Mouse (Mus musculus): ENCODE measurements around the gene Lrrc25. TPM values are rescaled to one million over a fixed set of nuclear protein-coding genes. Genes with fewer than 3 reads are reported as not detected.
A peak's percentile ranks its signal among the peaks of the same experiment; 100 is the strongest.

Lrrc25 gene
- polyA plus RNA-seq, 1 experiment from 2014 or later, result 1.4 TPM

- 3% methylated on average over 26 of the region's 26 CpGs for WGBS
- Histone ChIP-seq H3K4me3 (peak within 1 kb of the TSS; percentile 85), H3K9me3 (replicated peaks) (no peaks in the 10 kb centered on the region), H3K9ac (peak within 1 kb of the TSS; percentile 88), H3K36me3 (no peaks in the 10 kb centered on the region), H3K4me1 (replicated peaks) (peaks cover 55% of the 10 kb centered on the region), H3K4me2 (peak within 1 kb of the TSS; percentile 96), H3K27me3 (no peaks in the 10 kb centered on the region), H3K27ac (peak within 1 kb of the TSS; percentile 93)
- 0 out of 2 replicates have a peak, but pooled peaks have one; percentile 0 for ATAC-seq (replicated peaks; ENCODE audit: insufficient number of reproducible peaks, insufficient read depth, low FRiP score, low read depth)
These were observed 7.1 kb upstream of the Lrrc25 start, which contains the start of gene Ssbp4 for GRCm38 (mm10) chr8:70608749-70609367. TSS of gene Ssbp4 (minus strand) at chr8:70608872.

GRCm38 (mm10) chr8:70609368-70609848 lies 6.5 kb upstream of the Lrrc25 start:
- 1% methylated on average over 39 of the region's 39 CpGs for WGBS
- H3K4me2 ChIP-seq, result peak overlapping the region; percentile 96
- H3K4me3 ChIP-seq, result peak overlapping the region; percentile 85
- H3K27me3 ChIP-seq, result no peaks in the 10 kb centered on the region
- peaks cover 55% of the 10 kb centered on the region for H3K4me1 ChIP-seq (replicated peaks)
- peak; percentile 71 for ATAC-seq (replicated peaks; ENCODE audit: insufficient number of reproducible peaks, insufficient read depth, low FRiP score, low read depth)
- no peaks in the 10 kb centered on the region for H3K9me3 ChIP-seq (replicated peaks)
- H3K27ac ChIP-seq, result peak overlapping the region; percentile 93
- H3K9ac ChIP-seq, result peak overlapping the region; percentile 55
- no peaks in the 10 kb centered on the region for H3K36me3 ChIP-seq

GRCm38 (mm10) chr8:70609849-70610795 lies 5.8 kb upstream of the Lrrc25 start:
- Histone ChIP-seq H3K27ac (peak overlapping the region; percentile 93), H3K4me1 (replicated peaks) (peaks cover 55% of the 10 kb centered on the region), H3K4me3 (peak overlapping the region; percentile 85), H3K4me2 (peak overlapping the region; percentile 96), H3K9me3 (replicated peaks) (no peaks in the 10 kb centered on the region), H3K27me3 (no peaks in the 10 kb centered on the region), H3K9ac (peak overlapping the region; percentile 55), H3K36me3 (no peaks in the 10 kb centered on the region)
- under 1% methylated on average over 43 of the region's 45 CpGs for WGBS
- peak; percentile 70 for ATAC-seq (replicated peaks; ENCODE audit: insufficient number of reproducible peaks, insufficient read depth, low FRiP score, low read depth)

GRCm38 (mm10) chr8:70610796-70611771 lies 4.9 kb upstream of the Lrrc25 start:
- peak overlapping the region; percentile 93 for H3K27ac ChIP-seq
- H3K9me3 ChIP-seq (replicated peaks), result no peaks in the 10 kb centered on the region
- peak overlapping the region; percentile 96 for H3K4me2 ChIP-seq
- WGBS, result under 1% methylated on average over 54 of the region's 54 CpGs
- no peaks in the 10 kb centered on the region for H3K27me3 ChIP-seq
- H3K4me1 ChIP-seq (replicated peaks), result peaks cover 53% of the 10 kb centered on the region
- no peak for ATAC-seq (replicated peaks; ENCODE audit: insufficient number of reproducible peaks, insufficient read depth, low FRiP score, low read depth)
- H3K36me3 ChIP-seq, result no peaks in the 10 kb centered on the region
- H3K9ac ChIP-seq, result peak overlapping the region; percentile 55
- H3K4me3 ChIP-seq, result peak overlapping the region; percentile 85

GRCm38 (mm10) chr8:70611849-70612248 lies 4.1 kb upstream of the Lrrc25 start:
- Histone ChIP-seq H3K27me3 (no peaks in the 10 kb centered on the region), H3K9ac (peak overlapping the region; percentile 55; the same call in 1 of the 2 replicates), H3K4me2 (peak overlapping the region; percentile 96), H3K36me3 (no peaks in the 10 kb centered on the region), H3K27ac (peak overlapping the region; percentile 93), H3K4me3 (peak overlapping the region; percentile 85), H3K9me3 (replicated peaks) (no peaks in the 10 kb centered on the region), H3K4me1 (replicated peaks) (peaks cover 46% of the 10 kb centered on the region)
- 2% methylated on average over 6 of the region's 6 CpGs for WGBS
- ATAC-seq (replicated peaks; ENCODE audit: insufficient number of reproducible peaks, insufficient read depth, low FRiP score, low read depth), result no peak

GRCm38 (mm10) chr8:70613763-70614162 lies 2.2 kb upstream of the Lrrc25 start:
- H3K4me3 ChIP-seq, result no peak overlapping the region
- no peak overlapping the region for H3K9ac ChIP-seq
- ATAC-seq (replicated peaks; ENCODE audit: insufficient number of reproducible peaks, insufficient read depth, low FRiP score, low read depth), result no peak
- WGBS, result 16% methylated on average over 1 of the region's 1 CpGs
- peaks cover 26% of the 10 kb centered on the region for H3K4me1 ChIP-seq (replicated peaks)
- H3K9me3 ChIP-seq (replicated peaks), result no peaks in the 10 kb centered on the region
- 0 out of 2 replicates have a peak, but pooled peaks cover 3% of the 10 kb centered on the region for H3K27me3 ChIP-seq
- H3K4me2 ChIP-seq, result no peak overlapping the region
- H3K36me3 ChIP-seq, result no peaks in the 10 kb centered on the region
- H3K27ac ChIP-seq, result no peak overlapping the region

GRCm38 (mm10) chr8:70614469-70614868 lies 1.5 kb upstream of the Lrrc25 start:
- peaks cover 19% of the 10 kb centered on the region for H3K4me1 ChIP-seq (replicated peaks)
- H3K27ac ChIP-seq, result no peak overlapping the region
- no peak for ATAC-seq (replicated peaks; ENCODE audit: insufficient number of reproducible peaks, insufficient read depth, low FRiP score, low read depth)
- H3K4me3 ChIP-seq, result no peak overlapping the region
- no peaks in the 10 kb centered on the region for H3K9me3 ChIP-seq (replicated peaks)
- 0 out of 2 replicates have a peak, but pooled peaks cover 3% of the 10 kb centered on the region for H3K27me3 ChIP-seq
- H3K4me2 ChIP-seq, result no peak overlapping the region
- H3K9ac ChIP-seq, result no peak overlapping the region
- no peaks in the 10 kb centered on the region for H3K36me3 ChIP-seq
- WGBS, result 66% methylated on average over 5 of the region's 5 CpGs

GRCm38 (mm10) chr8:70615281-70615680 lies 674 bp upstream of the Lrrc25 start:
- H3K36me3 ChIP-seq, result no peaks in the 10 kb centered on the region
- H3K9ac ChIP-seq, result no peak overlapping the region
- no peaks in the 10 kb centered on the region for H3K9me3 ChIP-seq (replicated peaks)
- WGBS, result 72% methylated on average over 8 of the region's 8 CpGs
- ATAC-seq (replicated peaks; ENCODE audit: insufficient number of reproducible peaks, insufficient read depth, low FRiP score, low read depth), result no peak
- no peak overlapping the region for H3K27ac ChIP-seq
- peaks cover 15% of the 10 kb centered on the region for H3K4me1 ChIP-seq (replicated peaks)
- no peak overlapping the region for H3K4me3 ChIP-seq
- H3K4me2 ChIP-seq, result no peak overlapping the region
- peaks cover 3% of the 10 kb centered on the region; the same call in 1 of the 2 replicates for H3K27me3 ChIP-seq

GRCm38 (mm10) chr8:70616645-70617044 lies 690 bp downstream of the Lrrc25 start:
- Histone ChIP-seq H3K4me1 (replicated peaks) (peaks cover 2% of the 10 kb centered on the region), H3K4me3 (no peak overlapping the region), H3K9ac (no peak overlapping the region), H3K9me3 (replicated peaks) (no peaks in the 10 kb centered on the region), H3K36me3 (no peaks in the 10 kb centered on the region), H3K4me2 (no peak overlapping the region), H3K27me3 (peaks cover 7% of the 10 kb centered on the region), H3K27ac (no peak overlapping the region)
- 47% methylated on average over 11 of the region's 11 CpGs for WGBS
- no peak for ATAC-seq (replicated peaks; ENCODE audit: insufficient number of reproducible peaks, insufficient read depth, low FRiP score, low read depth)

- Histone ChIP-seq H3K27me3 (peaks cover 15% of the 10 kb centered on the region), H3K4me3 (0 out of 2 replicates have a peak overlapping the region, but pooled peaks have one; percentile 4), H3K4me2 (no peak overlapping the region), H3K4me1 (replicated peaks) (no peaks in the 10 kb centered on the region; the same call in 1 of the 2 replicates), H3K9ac (peak overlapping the region; percentile 14; the same call in 1 of the 2 replicates), H3K36me3 (no peaks in the 10 kb centered on the region), H3K9me3 (replicated peaks) (no peaks in the 10 kb centered on the region), H3K27ac (peak overlapping the region; percentile 27; the same call in 1 of the 2 replicates)
- no peak for ATAC-seq (replicated peaks; ENCODE audit: insufficient number of reproducible peaks, insufficient read depth, low FRiP score, low read depth)
- WGBS, result 70% methylated on average over 11 of the region's 11 CpGs
These were observed 2.0 kb downstream of the Lrrc25 start for GRCm38 (mm10) chr8:70617985-70618384.
